Mouse (Mus musculus) heart, adult 9 months (tissue): ENCODE results near the gene Mapk13.
"Not testable (repeated sequence)": the region's sequence is repeated elsewhere in the genome, so short reads cannot be mapped to it uniquely, and the experiment has no call there.

ENCODE experiments used
- DNase-seq, 2 experiments: peaks; one replicate each; pipeline ENCODE4 v3.0.0; 2022; ENCODE audit warnings: low spot score in 2 of 2

Gene Mapk13

GRCm38 (mm10) chr17:28769121-28769874, at the start of gene Mapk13:
TSS of gene Mapk13 (plus strand) at chr17:28769297.
- DNase-seq, result no peak

- no peak for DNase-seq
Measured at GRCm38 (mm10) chr17:28725783-28726182, 43.3 kb upstream of the Mapk13 start, which contains the start of gene AC170998.1. TSS of gene AC170998.1 (plus strand) at chr17:28726083.

- not testable (repeated sequence) for DNase-seq
Measured at GRCm38 (mm10) chr17:28727511-28727910, 41.6 kb upstream of the Mapk13 start.

- DNase-seq, result no peak
Measured at GRCm38 (mm10) chr17:28735317-28736105, 33.6 kb upstream of the Mapk13 start.

GRCm38 (mm10) chr17:28736486-28736885, 32.6 kb upstream of the Mapk13 start:
- DNase-seq, result no peak

GRCm38 (mm10) chr17:28737973-28738372, 31.1 kb upstream of the Mapk13 start:
- peak in 1 of 2 experiments; percentile 13 for DNase-seq

GRCm38 (mm10) chr17:28739244-28739643, 29.9 kb upstream of the Mapk13 start:
- DNase-seq, result no peak

- no peak for DNase-seq
Measured at GRCm38 (mm10) chr17:28743145-28743866, 25.8 kb upstream of the Mapk13 start.

GRCm38 (mm10) chr17:28743916-28744315, 25.2 kb upstream of the Mapk13 start:
- DNase-seq, result no peak

GRCm38 (mm10) chr17:28745773-28746172, 23.3 kb upstream of the Mapk13 start:
- DNase-seq, result no peak

GRCm38 (mm10) chr17:28748001-28748400, 21.1 kb upstream of the Mapk13 start:
- DNase-seq, result no peak

GRCm38 (mm10) chr17:28750580-28750979, 18.5 kb upstream of the Mapk13 start:
- peak; percentile 30 to 45 for DNase-seq

- DNase-seq, result no peak
Measured at GRCm38 (mm10) chr17:28756447-28756846, 12.7 kb upstream of the Mapk13 start.

GRCm38 (mm10) chr17:28757470-28757869, 11.6 kb upstream of the Mapk13 start:
- DNase-seq, result no peak

- no peak for DNase-seq
Measured at GRCm38 (mm10) chr17:28760736-28761312, 8.3 kb upstream of the Mapk13 start.

- DNase-seq, result peak; percentile 51 to 67
Measured at GRCm38 (mm10) chr17:28761871-28762270, 7.2 kb upstream of the Mapk13 start.

- no peak for DNase-seq
Measured at GRCm38 (mm10) chr17:28766203-28766602, 2.9 kb upstream of the Mapk13 start.

- no peak for DNase-seq
Measured at GRCm38 (mm10) chr17:28766781-28767515, 2.1 kb upstream of the Mapk13 start.

- no peak for DNase-seq
Measured at GRCm38 (mm10) chr17:28769875-28770421, 851 bp downstream of the Mapk13 start.

- no peak for DNase-seq
Measured at GRCm38 (mm10) chr17:28771289-28771688, 2.2 kb downstream of the Mapk13 start.

- DNase-seq, result not testable (repeated sequence)
Measured at GRCm38 (mm10) chr17:28774303-28774702, 5.2 kb downstream of the Mapk13 start.
